Mouse (Mus musculus) cerebellum, adult 11-12 months (tissue): ENCODE measurements around the gene Ankrd13d.
"Not testable (repeated sequence)": the region's sequence is repeated elsewhere in the genome, so short reads cannot be mapped to it uniquely, and the experiment has no call there.

Experiments used
- DNase-seq: peaks from one replicate; pipeline ENCODE4 v3.0.0; 2022

The Ankrd13d gene

GRCm38 (mm10) chr19:4261038-4261698 lies 21.8 kb downstream of the Ankrd13d start:
- no peak for DNase-seq

- DNase-seq: no peak
These were observed 25.1 kb downstream of the Ankrd13d start for GRCm38 (mm10) chr19:4257897-4258252.

GRCm38 (mm10) chr19:4257216-4257896 lies 25.6 kb downstream of the Ankrd13d start:
- DNase-seq: peak; percentile 90

GRCm38 (mm10) chr19:4255583-4256162 lies 27.3 kb downstream of the Ankrd13d start:
- no peak for DNase-seq

- DNase-seq: no peak
These were observed 28.7 kb downstream of the Ankrd13d start for GRCm38 (mm10) chr19:4254230-4254629.

GRCm38 (mm10) chr19:4248683-4249082 lies 34.3 kb downstream of the Ankrd13d start:
- DNase-seq: not testable (repeated sequence)

GRCm38 (mm10) chr19:4247010-4247409 lies 35.9 kb downstream of the Ankrd13d start:
- no peak for DNase-seq

- DNase-seq: no peak
These were observed 38.2 kb downstream of the Ankrd13d start for GRCm38 (mm10) chr19:4244775-4245174.

GRCm38 (mm10) chr19:4242416-4242815 lies 40.5 kb downstream of the Ankrd13d start:
- no peak for DNase-seq

- no peak for DNase-seq
These were observed 42.7 kb downstream of the Ankrd13d start for GRCm38 (mm10) chr19:4240247-4240668.

GRCm38 (mm10) chr19:4234548-4234947 lies 48.4 kb downstream of the Ankrd13d start:
- no peak for DNase-seq

GRCm38 (mm10) chr19:4232651-4233050 lies 50.3 kb downstream of the Ankrd13d start:
- DNase-seq: no peak

GRCm38 (mm10) chr19:4232186-4232572 lies 50.8 kb downstream of the Ankrd13d start:
- DNase-seq: no peak

- peak; percentile 98 for DNase-seq
These were observed 51.4 kb downstream of the Ankrd13d start, which contains the start of gene Pold4 for GRCm38 (mm10) chr19:4231253-4232185. Pold4 (plus strand) TSS chr19:4231899.

- DNase-seq: no peak
These were observed 52.5 kb downstream of the Ankrd13d start for GRCm38 (mm10) chr19:4230415-4230814.

GRCm38 (mm10) chr19:4229451-4230076 lies 53.4 kb downstream of the Ankrd13d start:
- peak; percentile 55 for DNase-seq

- DNase-seq: no peak
These were observed 54.0 kb downstream of the Ankrd13d start for GRCm38 (mm10) chr19:4228891-4229290.

- DNase-seq: peak; percentile 65
These were observed 54.9 kb downstream of the Ankrd13d start for GRCm38 (mm10) chr19:4227894-4228678.

GRCm38 (mm10) chr19:4227446-4227845 lies 55.5 kb downstream of the Ankrd13d start:
- DNase-seq: no peak

- DNase-seq: no peak
These were observed 56.2 kb downstream of the Ankrd13d start for GRCm38 (mm10) chr19:4226779-4227178.

- DNase-seq: no peak
These were observed 60.8 kb downstream of the Ankrd13d start for GRCm38 (mm10) chr19:4222165-4222564.
